Mouse (Mus musculus): ENCODE measurements around the gene Cenpm. TPM values are rescaled to one million over a fixed set of nuclear protein-coding genes. Genes with fewer than 3 reads are reported as not detected.

Cenpm gene
- polyA plus RNA-seq, 1 experiment, result 2.3 TPM

- no peak for DNase-seq
- Histone ChIP-seq H3K36me3 (ENCODE audit: control insufficient read depth, insufficient read depth, low read length) (peaks cover 2% of the 10 kb centered on the region; the same call in 1 of the 2 replicates), H3K27ac (ENCODE audit: insufficient read depth, low read depth, low read length) (no peak overlapping the region), H3K4me1 (ENCODE audit: control insufficient read depth, insufficient read depth, low read length) (no peaks in the 10 kb centered on the region), H3K4me3 (ENCODE audit: insufficient read depth, low read depth, low read length) (no peak overlapping the region), H3K27me3 (replicated peaks; ENCODE audit: control insufficient read depth, insufficient read depth, low read length) (no peaks in the 10 kb centered on the region)
- TF ChIP-seq CTCF (conservative IDR thresholded peaks at IDR 0.05; ENCODE audit: insufficient read depth, insufficient read length, low read depth, low read length) (no peak), POLR2A (IDR thresholded peaks at IDR 0.05; ENCODE audit: low read depth, low read length) (no peak)
- 85% methylated on average over 12 of the region's 12 CpGs for WGBS
These were observed 48.2 kb downstream of the Cenpm start for GRCm38 (mm10) chr15:82196300-82196699.

DNA sequence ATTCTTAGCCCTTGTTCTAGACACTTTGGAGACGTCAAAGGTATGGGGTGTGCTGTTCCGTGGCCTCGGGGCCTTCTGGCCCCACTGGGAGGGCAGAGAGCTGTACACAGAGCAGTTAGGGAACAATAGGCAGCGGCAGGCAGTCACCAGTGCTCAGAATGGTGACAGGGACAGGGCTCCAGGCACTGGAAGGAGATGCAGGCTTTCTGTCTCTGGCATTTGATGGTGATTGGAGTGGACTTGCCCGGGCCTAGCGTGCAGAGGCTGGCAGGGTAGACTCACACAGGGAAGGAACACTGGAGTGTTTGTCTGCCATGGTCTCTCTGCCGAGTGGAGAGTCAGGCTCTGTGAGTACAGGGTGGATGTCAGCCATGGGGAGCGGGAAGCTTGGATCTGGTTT is 51.9 kb downstream of the Cenpm start:
- no peaks in the 10 kb centered on the region for H3K4me1 ChIP-seq (ENCODE audit: control insufficient read depth, insufficient read depth, low read length)
- H3K36me3 ChIP-seq (ENCODE audit: control insufficient read depth, insufficient read depth, low read length), result no peaks in the 10 kb centered on the region; the same call in 1 of the 2 replicates
- no peak overlapping the region for H3K27ac ChIP-seq (ENCODE audit: insufficient read depth, low read depth, low read length)
- no peak for DNase-seq
- no peak for TF ChIP-seq CTCF (conservative IDR thresholded peaks at IDR 0.05; ENCODE audit: insufficient read depth, insufficient read length, low read depth, low read length)
- no peak for TF ChIP-seq POLR2A (IDR thresholded peaks at IDR 0.05; ENCODE audit: low read depth, low read length)
- H3K4me3 ChIP-seq (ENCODE audit: insufficient read depth, low read depth, low read length), result no peak overlapping the region
- 86% methylated on average over 8 of the region's 8 CpGs for WGBS
- no peaks in the 10 kb centered on the region for H3K27me3 ChIP-seq (replicated peaks; ENCODE audit: control insufficient read depth, insufficient read depth, low read length)

GRCm38 (mm10) chr15:82188481-82189240 is 55.9 kb downstream of the Cenpm start:
- H3K27me3 ChIP-seq (replicated peaks; ENCODE audit: control insufficient read depth, insufficient read depth, low read length), result no peaks in the 10 kb centered on the region
- 65% methylated on average over 10 of the region's 10 CpGs for WGBS
- no peak overlapping the region for H3K4me3 ChIP-seq (ENCODE audit: insufficient read depth, low read depth, low read length)
- H3K36me3 ChIP-seq (ENCODE audit: control insufficient read depth, insufficient read depth, low read length), result no peaks in the 10 kb centered on the region; the same call in 1 of the 2 replicates
- DNase-seq, result peak; percentile 50
- no peak overlapping the region for H3K27ac ChIP-seq (ENCODE audit: insufficient read depth, low read depth, low read length)
- TF ChIP-seq POLR2A (IDR thresholded peaks at IDR 0.05; ENCODE audit: low read depth, low read length) (no peak), CTCF (conservative IDR thresholded peaks at IDR 0.05; ENCODE audit: insufficient read depth, insufficient read length, low read depth, low read length) (peak; percentile 20; the same call in 1 of the 2 replicates)
- peaks cover 11% of the 10 kb centered on the region for H3K4me1 ChIP-seq (ENCODE audit: control insufficient read depth, insufficient read depth, low read length)

DNA sequence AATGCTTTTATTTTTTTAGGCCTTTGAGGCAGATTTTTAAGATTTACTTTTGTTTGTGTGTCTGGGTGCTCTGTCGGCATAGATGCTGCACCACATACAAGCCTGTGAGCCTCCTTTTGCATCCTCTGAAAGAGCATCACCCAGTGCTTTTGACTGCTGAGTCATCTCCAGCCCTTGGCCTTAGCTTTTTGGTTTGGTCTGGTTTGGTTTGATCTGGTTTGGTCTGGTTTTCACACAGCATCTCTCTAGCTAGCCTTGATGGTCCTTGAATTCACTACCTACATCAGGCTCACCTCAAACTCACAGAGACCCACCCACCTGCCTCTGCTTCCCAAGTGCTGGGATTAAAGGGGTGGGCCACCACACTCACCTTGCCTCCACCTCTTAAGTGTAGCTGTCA is 56.6 kb downstream of the Cenpm start:
- DNase-seq, result peak; percentile 14
- TF ChIP-seq POLR2A (IDR thresholded peaks at IDR 0.05; ENCODE audit: low read depth, low read length) (no peak), CTCF (conservative IDR thresholded peaks at IDR 0.05; ENCODE audit: insufficient read depth, insufficient read length, low read depth, low read length) (no peak)
- H3K27ac ChIP-seq (ENCODE audit: insufficient read depth, low read depth, low read length), result no peak overlapping the region
- WGBS, result 61% methylated on average over 1 of the region's 1 CpGs
- no peaks in the 10 kb centered on the region; the same call in 1 of the 2 replicates for H3K36me3 ChIP-seq (ENCODE audit: control insufficient read depth, insufficient read depth, low read length)
- H3K27me3 ChIP-seq (replicated peaks; ENCODE audit: control insufficient read depth, insufficient read depth, low read length), result no peaks in the 10 kb centered on the region
- H3K4me3 ChIP-seq (ENCODE audit: insufficient read depth, low read depth, low read length), result no peak overlapping the region
- peaks cover 12% of the 10 kb centered on the region for H3K4me1 ChIP-seq (ENCODE audit: control insufficient read depth, insufficient read depth, low read length)

- no peak for TF ChIP-seq CTCF (conservative IDR thresholded peaks at IDR 0.05; ENCODE audit: insufficient read depth, insufficient read length, low read depth, low read length)
- no peak for TF ChIP-seq POLR2A (IDR thresholded peaks at IDR 0.05; ENCODE audit: low read depth, low read length)
- Histone ChIP-seq H3K36me3 (ENCODE audit: control insufficient read depth, insufficient read depth, low read length) (no peaks in the 10 kb centered on the region; the same call in 1 of the 2 replicates), H3K27ac (ENCODE audit: insufficient read depth, low read depth, low read length) (no peak overlapping the region), H3K4me1 (ENCODE audit: control insufficient read depth, insufficient read depth, low read length) (peaks cover 12% of the 10 kb centered on the region), H3K4me3 (ENCODE audit: insufficient read depth, low read depth, low read length) (no peak overlapping the region), H3K27me3 (replicated peaks; ENCODE audit: control insufficient read depth, insufficient read depth, low read length) (no peaks in the 10 kb centered on the region)
- 93% methylated on average over 4 of the region's 4 CpGs for WGBS
- DNase-seq, result no peak
These were observed 57.1 kb downstream of the Cenpm start for GRCm38 (mm10) chr15:82187401-82187800.

- WGBS, result 75% methylated on average over 5 of the region's 5 CpGs
- H3K36me3 ChIP-seq (ENCODE audit: control insufficient read depth, insufficient read depth, low read length), result no peaks in the 10 kb centered on the region; the same call in 1 of the 2 replicates
- no peaks in the 10 kb centered on the region for H3K27me3 ChIP-seq (replicated peaks; ENCODE audit: control insufficient read depth, insufficient read depth, low read length)
- H3K4me3 ChIP-seq (ENCODE audit: insufficient read depth, low read depth, low read length), result no peak overlapping the region
- no peak for DNase-seq
- no peak for TF ChIP-seq CTCF (conservative IDR thresholded peaks at IDR 0.05; ENCODE audit: insufficient read depth, insufficient read length, low read depth, low read length)
- TF ChIP-seq POLR2A (IDR thresholded peaks at IDR 0.05; ENCODE audit: low read depth, low read length), result no peak
- peaks cover 12% of the 10 kb centered on the region for H3K4me1 ChIP-seq (ENCODE audit: control insufficient read depth, insufficient read depth, low read length)
- H3K27ac ChIP-seq (ENCODE audit: insufficient read depth, low read depth, low read length), result no peak overlapping the region
These were observed 57.6 kb downstream of the Cenpm start for GRCm38 (mm10) chr15:82186931-82187330.

DNA sequence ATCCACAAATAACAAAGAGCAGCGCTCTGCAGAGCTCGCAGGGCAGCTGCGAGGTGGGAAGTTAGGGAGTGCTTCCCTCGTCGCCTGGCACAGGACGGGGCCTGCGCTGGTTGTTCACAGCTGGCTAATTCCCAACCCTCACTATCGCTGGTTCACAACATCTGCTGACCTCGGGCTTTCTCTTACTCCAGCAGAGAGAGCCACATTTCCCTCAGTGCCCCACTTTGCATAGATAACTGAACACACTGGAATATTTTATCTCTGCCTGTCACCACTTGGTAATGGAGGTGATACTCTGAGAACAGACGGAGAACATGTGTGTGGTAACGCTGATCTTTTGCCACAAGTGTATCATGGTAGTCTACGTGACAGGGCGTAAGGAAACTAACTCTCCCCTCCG is 58.4 kb downstream of the Cenpm start:
- Histone ChIP-seq H3K4me1 (ENCODE audit: control insufficient read depth, insufficient read depth, low read length) (peaks cover 12% of the 10 kb centered on the region), H3K27ac (ENCODE audit: insufficient read depth, low read depth, low read length) (no peak overlapping the region), H3K36me3 (ENCODE audit: control insufficient read depth, insufficient read depth, low read length) (0 out of 2 replicates have a peak, but pooled peaks cover 1% of the 10 kb centered on the region), H3K4me3 (ENCODE audit: insufficient read depth, low read depth, low read length) (no peak overlapping the region), H3K27me3 (replicated peaks; ENCODE audit: control insufficient read depth, insufficient read depth, low read length) (no peaks in the 10 kb centered on the region)
- 70% methylated on average over 14 of the region's 14 CpGs for whole genome bisulfite sequencing
- TF ChIP-seq CTCF (conservative IDR thresholded peaks at IDR 0.05; ENCODE audit: insufficient read depth, insufficient read length, low read depth, low read length) (no peak), POLR2A (IDR thresholded peaks at IDR 0.05; ENCODE audit: low read depth, low read length) (no peak)
- peak; percentile 62 for DNase-seq
